Comparison of ENCODE assay signal across 8 mouse cellular contexts in the genomic region with DNA sequence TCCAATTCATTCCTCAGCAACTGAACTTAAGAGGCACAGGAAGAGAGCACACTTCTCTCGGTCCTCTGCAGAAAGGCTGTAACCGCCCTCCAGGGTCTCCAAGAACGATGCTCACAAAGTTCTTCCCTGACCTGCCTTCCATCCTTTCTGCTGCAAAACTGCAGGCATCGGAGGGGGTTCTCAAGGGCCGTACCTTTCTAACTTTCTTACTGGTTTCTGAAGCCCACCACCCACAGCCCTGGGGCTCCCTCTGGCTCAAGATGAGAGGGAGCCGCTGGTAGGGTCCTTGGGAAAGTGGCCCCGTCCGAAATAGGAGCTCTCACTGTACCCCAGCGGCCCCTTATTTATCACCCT. TPM values are rescaled to one million over a fixed set of nuclear protein-coding genes. Genes with fewer than 3 reads are reported as not detected.
DNase-seq lines count a peak whose midpoint lies in the region; ATAC-seq and TF ChIP-seq lines count a peak whose summit lies in the region.

No protein-coding gene starts in this region.

- ATAC-seq in embryonic facial prominence, embryonic 11.5 days (replicated peaks; ENCODE audit: insufficient number of reproducible peaks, low FRiP score, low TSS enrichment, low read depth): 0 out of 2 replicates have a peak, but pooled peaks have one; percentile 4
- no peak for ATAC-seq in hindbrain, postnatal 0 days
- peak; percentile 0 for ATAC-seq in midbrain, embryonic 16.5 days

- peak overlapping the region; percentile 90 for H3K27ac ChIP-seq in embryonic facial prominence, embryonic 11.5 days (replicated peaks; ENCODE audit: low read depth, low read length)
- H3K27ac ChIP-seq in hindbrain, postnatal 0 days: peak overlapping the region; percentile 94
- H3K27ac ChIP-seq in midbrain, embryonic 16.5 days (ENCODE audit: low read length): peak overlapping the region; percentile 96

- H3K36me3 ChIP-seq in embryonic facial prominence, embryonic 11.5 days (replicated peaks; ENCODE audit: control insufficient read depth, insufficient read depth, low read depth, low read length): no peaks in the 10 kb centered on the region
- H3K36me3 ChIP-seq in hindbrain, postnatal 0 days (ENCODE audit: insufficient read depth, low read length): no peaks in the 10 kb centered on the region
- H3K36me3 ChIP-seq in midbrain, embryonic 16.5 days (ENCODE audit: control insufficient read depth, insufficient read depth, low read length): no peaks in the 10 kb centered on the region

- H3K4me2 ChIP-seq in embryonic facial prominence, embryonic 11.5 days (ENCODE audit: low read depth, low read length): peak overlapping the region; percentile 51
- peak overlapping the region; percentile 83 for H3K4me2 ChIP-seq in hindbrain, postnatal 0 days (ENCODE audit: low read depth, low read length)
- H3K4me2 ChIP-seq in midbrain, embryonic 16.5 days (ENCODE audit: low read length): peak overlapping the region; percentile 79

- no peak for TF ChIP-seq CTCF in lung, adult 2 months (IDR thresholded peaks at IDR 0.05; ENCODE audit: insufficient read depth, low read length)
- no peak for TF ChIP-seq CTCF in hindbrain, postnatal 0 days (IDR thresholded peaks at IDR 0.05; ENCODE audit: low read depth)

- no peaks in the 10 kb centered on the region for H3K9me3 ChIP-seq in embryonic facial prominence, embryonic 11.5 days (replicated peaks; ENCODE audit: control insufficient read depth, low read length)
- no peaks in the 10 kb centered on the region for H3K9me3 ChIP-seq in hindbrain, postnatal 0 days (ENCODE audit: low read length)
- no peaks in the 10 kb centered on the region for H3K9me3 ChIP-seq in midbrain, embryonic 16.5 days (replicated peaks; ENCODE audit: control insufficient read depth, low read length, poor library complexity, severe bottlenecking)

- under 1% methylated on average over 9 of the region's 9 CpGs for WGBS in lung, adult 2 months
- 0% methylated on average over 9 of the region's 9 CpGs for WGBS in embryonic facial prominence, embryonic 11.5 days
- WGBS in hindbrain, postnatal 0 days: 0% methylated on average over 9 of the region's 9 CpGs
- 0% methylated on average over 9 of the region's 9 CpGs for WGBS in midbrain, embryonic 16.5 days

- peak overlapping the region; percentile 62 for H3K9ac ChIP-seq in embryonic facial prominence, embryonic 11.5 days (replicated peaks; ENCODE audit: low read length)
- H3K9ac ChIP-seq in hindbrain, postnatal 0 days (replicated peaks; ENCODE audit: low read length): peak overlapping the region; percentile 51
- peak overlapping the region; percentile 80 for H3K9ac ChIP-seq in midbrain, embryonic 16.5 days (ENCODE audit: low read depth, low read length)

- H3K4me3 ChIP-seq in lung, adult 2 months (replicated peaks; ENCODE audit: extremely low read depth, low read depth, low read length): peak overlapping the region; percentile 57
- H3K4me3 ChIP-seq in embryonic facial prominence, embryonic 11.5 days (ENCODE audit: low read depth, low read length): peak overlapping the region; percentile 38
- H3K4me3 ChIP-seq in hindbrain, postnatal 0 days (ENCODE audit: low read length): peak overlapping the region; percentile 44
- peak overlapping the region; percentile 45 for H3K4me3 ChIP-seq in midbrain, embryonic 16.5 days (ENCODE audit: low read depth, low read length)

- DNase-seq in lung, adult 2 months: peak; percentile 37
- DNase-seq in lung, postnatal 10 days: no peak
- peak; percentile 42 for DNase-seq in embryonic facial prominence, embryonic 11.5 days (ENCODE audit: low spot score)
- no peak for DNase-seq in hindbrain, postnatal 0 days (ENCODE audit: low spot score)
- DNase-seq in adrenal gland, adult 8-10 months: no peak
- no peak for DNase-seq in layer of hippocampus, adult 8-10 months (ENCODE audit: low spot score in 2 of 2)
- DNase-seq in thymus, postnatal 36 days: no peak

- no peak for TF ChIP-seq POLR2A in lung, adult 2 months (IDR thresholded peaks at IDR 0.05; ENCODE audit: borderline replicate concordance, extremely low read depth, low read depth, low read length)

- H3K4me1 ChIP-seq in lung, adult 2 months (ENCODE audit: control insufficient read depth, insufficient read depth, low read length): peaks cover 13% of the 10 kb centered on the region
- H3K4me1 ChIP-seq in embryonic facial prominence, embryonic 11.5 days (ENCODE audit: control insufficient read depth, insufficient read depth, low read length): peaks cover 22% of the 10 kb centered on the region
- H3K4me1 ChIP-seq in hindbrain, postnatal 0 days (ENCODE audit: insufficient read depth, low read length): peaks cover 38% of the 10 kb centered on the region
- H3K4me1 ChIP-seq in midbrain, embryonic 16.5 days (ENCODE audit: control insufficient read depth, insufficient read depth, low read length): peaks cover 63% of the 10 kb centered on the region

- no peaks in the 10 kb centered on the region for H3K27me3 ChIP-seq in embryonic facial prominence, embryonic 11.5 days (ENCODE audit: control insufficient read depth, insufficient read depth, low read length)
- no peaks in the 10 kb centered on the region for H3K27me3 ChIP-seq in hindbrain, postnatal 0 days (ENCODE audit: insufficient read depth, low read length)
- no peaks in the 10 kb centered on the region; the same call in 1 of the 2 replicates for H3K27me3 ChIP-seq in midbrain, embryonic 16.5 days (ENCODE audit: control insufficient read depth, insufficient read depth, low read depth, low read length)

RNA-seq across cellular contexts. Expression of a gene that starts 5.8 kb away (rescaled TPM):
- 0.08 and 0.22 TPM in 2 replicates for polyA plus RNA-seq in lung, adult 2 months (2012; rRNA removed)
- not detected in 2 replicates for polyA plus RNA-seq in embryonic facial prominence, embryonic 11.5 days (2014; fragmentation: Nextera tagmentation; extraction: Ambion mirVana)
- total RNA-seq in hindbrain, postnatal 0 days (2014; rRNA removed): 0.58 and 0.86 TPM in 2 replicates
- polyA plus RNA-seq in hindbrain, postnatal 0 days (2015; fragmentation: Nextera tagmentation; extraction: Ambion mirVana): 0.30 and 0.37 TPM in 2 replicates
- polyA plus RNA-seq in midbrain, embryonic 16.5 days (2015; fragmentation: Nextera tagmentation; extraction: Ambion mirVana): 0.40 and 0.64 TPM in 2 replicates
- total RNA-seq in adrenal gland, adult 8-10 months (2022): not detected
- 1 to 10 TPM in 2 of 4 experiments, under 1 TPM in 2; 0.35 to 9.3 (median 4.4) TPM for total RNA-seq in layer of hippocampus, adult 8-10 months (2022)

RNA-seq across cellular contexts. Expression of a gene that starts 32.1 kb away (rescaled TPM):
- 55.1 and 86.2 TPM in 2 replicates for polyA plus RNA-seq in lung, adult 2 months (2012; rRNA removed)
- 327 and 331 TPM in 2 replicates for polyA plus RNA-seq in embryonic facial prominence, embryonic 11.5 days (2014; fragmentation: Nextera tagmentation; extraction: Ambion mirVana)
- 149 and 155 TPM in 2 replicates for total RNA-seq in hindbrain, postnatal 0 days (2014; rRNA removed)
- 181 TPM in 2 replicates for polyA plus RNA-seq in hindbrain, postnatal 0 days (2015; fragmentation: Nextera tagmentation; extraction: Ambion mirVana)
- polyA plus RNA-seq in midbrain, embryonic 16.5 days (2015; fragmentation: Nextera tagmentation; extraction: Ambion mirVana): 200 and 205 TPM in 2 replicates
- total RNA-seq in adrenal gland, adult 8-10 months (2022): 100 to 1,000 TPM; 156 to 167 (median 161) TPM
- total RNA-seq in layer of hippocampus, adult 8-10 months (2022): 100 to 1,000 TPM in 1 of 4 experiments, 10 to 100 TPM in 3; 90.6 to 100 (median 94.2) TPM

RNA-seq across cellular contexts. Expression of a gene that starts 35.3 kb away (rescaled TPM):
- 9.9 and 11.7 TPM in 2 replicates for polyA plus RNA-seq in lung, adult 2 months (2012; rRNA removed)
- polyA plus RNA-seq in embryonic facial prominence, embryonic 11.5 days (2014; fragmentation: Nextera tagmentation; extraction: Ambion mirVana): 12.2 and 16.6 TPM in 2 replicates
- 20.6 and 25.8 TPM in 2 replicates for total RNA-seq in hindbrain, postnatal 0 days (2014; rRNA removed)
- polyA plus RNA-seq in hindbrain, postnatal 0 days (2015; fragmentation: Nextera tagmentation; extraction: Ambion mirVana): 19.8 and 23.1 TPM in 2 replicates
- polyA plus RNA-seq in midbrain, embryonic 16.5 days (2015; fragmentation: Nextera tagmentation; extraction: Ambion mirVana): 20.1 and 22.7 TPM in 2 replicates
- total RNA-seq in adrenal gland, adult 8-10 months (2022): 10 to 100 TPM; 13.4 to 21.9 (median 19.1) TPM
- 10 to 100 TPM; 37.9 to 55.5 (median 47.0) TPM for total RNA-seq in layer of hippocampus, adult 8-10 months (2022)

RNA-seq across cellular contexts. Expression of a gene that starts 46.4 kb away (rescaled TPM):
- 7.7 and 14.1 TPM in 2 replicates for polyA plus RNA-seq in lung, adult 2 months (2012; rRNA removed)
- polyA plus RNA-seq in embryonic facial prominence, embryonic 11.5 days (2014; fragmentation: Nextera tagmentation; extraction: Ambion mirVana): 5.4 and 8.0 TPM in 2 replicates
- total RNA-seq in hindbrain, postnatal 0 days (2014; rRNA removed): 0.63 TPM in 1 of 2 replicates, not detected in the other
- polyA plus RNA-seq in hindbrain, postnatal 0 days (2015; fragmentation: Nextera tagmentation; extraction: Ambion mirVana): 0.20 and 0.33 TPM in 2 replicates
- 0.52 and 0.68 TPM in 2 replicates for polyA plus RNA-seq in midbrain, embryonic 16.5 days (2015; fragmentation: Nextera tagmentation; extraction: Ambion mirVana)
- total RNA-seq in adrenal gland, adult 8-10 months (2022): under 1 TPM in 3 of 4 experiments, not detected in 1; 0.24 to 0.44 (median 0.37) TPM
- total RNA-seq in layer of hippocampus, adult 8-10 months (2022): not detected

Comparison
In these comparisons a context has a peak if more than half of its experiments do, and no peak if none do; other contexts are left out.
1. DNase-seq: peak in lung, adult 2 months (single experiment) and embryonic facial prominence, embryonic 11.5 days (single experiment); none in lung, postnatal 10 days (single experiment), hindbrain, postnatal 0 days (single experiment), adrenal gland, adult 8-10 months (single experiment), layer of hippocampus, adult 8-10 months (0 of 2) and thymus, postnatal 36 days (0 of 2).
2. Peak in every context shown above with its lines, with median percentiles within 50 percentile points of each other: H3K4me3 ChIP-seq, H3K27ac ChIP-seq, H3K4me2 ChIP-seq and H3K9ac ChIP-seq.